Mouse (Mus musculus) erythroblast, embryonic 14.5 days (primary cell): ENCODE measurements around the gene Hba-x. TPM values are rescaled to one million over a fixed set of nuclear protein-coding genes. Genes with fewer than 3 reads are reported as not detected.
A peak's percentile ranks its signal among the peaks of the same experiment; 100 is the strongest.

Source experiments
- H3K27me3 ChIP-seq: 2 replicates; pipeline ENCODE4 v1.6.1; 2012; ENCODE audit warnings: inconsistent platforms; ENCODE audit not compliant: control insufficient read depth
- H3K36me3 ChIP-seq: 2 replicates; pipeline ENCODE4 v1.6.1; 2012; ENCODE audit warnings: mild to moderate bottlenecking, inconsistent platforms; ENCODE audit not compliant: control insufficient read depth
- H3K4me1 ChIP-seq: 2 replicates; pipeline ENCODE4 v1.6.1; 2012; ENCODE audit warnings: inconsistent platforms; ENCODE audit not compliant: control insufficient read depth
- H3K4me3 ChIP-seq: replicated peaks from 2 replicates; pipeline ENCODE3; 2012; ENCODE audit warnings: moderate library complexity, mild to moderate bottlenecking, inconsistent platforms
- H3K9me3 ChIP-seq: 2 replicates; pipeline ENCODE4 v1.6.1; 2012; ENCODE audit warnings: low read length, inconsistent platforms, mixed read lengths; ENCODE audit not compliant: control insufficient read depth
- GATA1 ChIP-seq: IDR thresholded peaks from 2 replicates; pipeline ENCODE4 v1.6.1; 2012; ENCODE audit warnings: low read length, inconsistent platforms, mixed read lengths
- TAL1 ChIP-seq: IDR thresholded peaks from 3 replicates; pipeline ENCODE4 v1.6.1; 2012; ENCODE audit warnings: low read length, inconsistent platforms, mixed read lengths
- polyA plus RNA-seq: library from polyadenylated mRNA; stranded (reverse); fragments of >175 nt; gene quantifications from 2 replicates; pipeline ENCODE4 v1.2.3, GENCODE M21; 2012

The Hba-x gene
- polyA plus RNA-seq, 1 experiment = 188 TPM

DNA sequence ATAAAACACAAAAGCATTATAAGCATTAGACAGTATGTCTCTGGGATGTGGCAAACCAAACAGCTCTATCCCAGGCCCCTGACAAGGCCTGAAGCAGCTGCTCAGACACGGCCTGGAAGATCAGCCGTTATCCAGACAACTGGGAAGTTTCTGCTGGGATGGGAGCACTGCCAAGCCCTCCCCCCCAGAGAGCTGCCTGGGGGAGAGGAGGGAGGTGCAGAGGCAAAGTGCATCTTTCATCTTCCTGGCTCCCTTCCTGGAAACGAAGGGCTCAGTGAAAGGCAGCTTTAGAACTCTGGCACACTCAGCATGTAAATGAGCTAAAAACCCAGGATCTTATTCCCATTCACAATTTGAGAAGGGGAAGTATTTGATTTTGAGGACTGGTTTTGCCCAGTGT lies 40.6 kb upstream of the Hba-x start:
- Histone ChIP-seq H3K4me3 (no peak overlapping the region), H3K36me3 (peaks cover 100% of the 10 kb centered on the region), H3K9me3 (no peaks in the 10 kb centered on the region), H3K4me1 (peaks cover 63% of the 10 kb centered on the region), H3K27me3 (no peaks in the 10 kb centered on the region)
- TF ChIP-seq TAL1 (no peak), GATA1 (no peak)

- Histone ChIP-seq H3K9me3 (no peaks in the 10 kb centered on the region), H3K27me3 (no peaks in the 10 kb centered on the region), H3K4me3 (no peak overlapping the region), H3K4me1 (peaks cover 66% of the 10 kb centered on the region), H3K36me3 (peaks cover 100% of the 10 kb centered on the region)
- TF ChIP-seq TAL1 = no peak
- TF ChIP-seq GATA1 = no peak
Measured at GRCm38 (mm10) chr11:32236132-32236531, 40.1 kb upstream of the Hba-x start.

DNA sequence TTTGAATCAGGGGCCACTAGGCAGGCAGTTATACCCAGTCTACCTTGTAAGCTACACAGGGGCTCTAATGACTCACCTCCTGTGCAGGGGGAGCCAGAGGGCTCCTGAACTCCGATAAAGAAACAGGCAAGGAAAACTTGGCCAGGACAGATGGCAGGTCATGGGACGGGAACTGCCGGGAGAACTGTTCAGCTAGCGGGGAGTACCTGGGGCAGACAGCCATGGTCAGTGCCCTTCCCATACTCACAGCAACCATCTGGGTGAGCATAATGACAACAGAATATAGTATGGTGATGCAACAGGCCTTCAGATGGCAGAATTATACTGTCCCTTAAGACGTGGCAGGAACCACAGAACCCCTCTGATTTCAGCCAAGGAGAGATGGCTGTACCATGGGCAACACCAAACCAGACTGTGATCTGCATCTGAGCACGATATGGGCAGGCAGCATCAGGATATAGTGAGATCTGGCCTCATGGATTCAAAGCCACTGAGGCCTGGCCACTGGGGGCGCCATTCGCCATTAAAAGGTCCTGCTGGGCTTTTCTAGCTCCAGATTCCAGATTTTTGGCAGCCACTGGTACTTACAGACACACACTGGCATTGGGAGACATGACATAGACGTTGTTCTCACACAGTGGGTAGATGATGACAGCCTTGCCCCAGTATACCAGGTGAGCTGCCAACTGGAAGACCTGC lies 39.3 kb upstream of the Hba-x start:
- H3K4me1 ChIP-seq = peaks cover 72% of the 10 kb centered on the region
- TF ChIP-seq GATA1 = no peak
- TF ChIP-seq TAL1 = no peak
- peaks cover 100% of the 10 kb centered on the region for H3K36me3 ChIP-seq
- H3K9me3 ChIP-seq = no peaks in the 10 kb centered on the region
- H3K4me3 ChIP-seq = peak overlapping the region; percentile 28
- H3K27me3 ChIP-seq = no peaks in the 10 kb centered on the region

DNA sequence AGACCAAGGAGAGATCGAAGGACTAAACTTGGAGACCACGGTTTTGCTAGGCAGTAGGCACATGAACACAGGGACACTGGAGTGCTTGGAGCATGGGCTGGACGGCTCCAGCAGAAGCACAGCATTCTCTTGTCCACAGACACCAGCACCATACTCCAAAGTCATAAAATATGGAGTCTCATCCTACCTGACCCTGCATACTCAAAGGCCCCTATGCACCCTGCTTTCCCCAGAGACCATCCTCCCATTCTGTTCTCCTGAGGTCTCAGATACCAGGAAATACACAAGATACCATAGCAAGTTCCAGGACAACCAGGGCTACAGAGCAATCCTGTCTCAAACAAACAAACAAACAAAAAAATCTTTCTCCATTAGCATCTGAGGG lies 38.8 kb upstream of the Hba-x start:
- Histone ChIP-seq H3K4me1 (peaks cover 77% of the 10 kb centered on the region), H3K27me3 (no peaks in the 10 kb centered on the region), H3K4me3 (peak overlapping the region; percentile 28), H3K36me3 (peaks cover 100% of the 10 kb centered on the region), H3K9me3 (no peaks in the 10 kb centered on the region)
- TF ChIP-seq TAL1 (no peak), GATA1 (no peak)

DNA sequence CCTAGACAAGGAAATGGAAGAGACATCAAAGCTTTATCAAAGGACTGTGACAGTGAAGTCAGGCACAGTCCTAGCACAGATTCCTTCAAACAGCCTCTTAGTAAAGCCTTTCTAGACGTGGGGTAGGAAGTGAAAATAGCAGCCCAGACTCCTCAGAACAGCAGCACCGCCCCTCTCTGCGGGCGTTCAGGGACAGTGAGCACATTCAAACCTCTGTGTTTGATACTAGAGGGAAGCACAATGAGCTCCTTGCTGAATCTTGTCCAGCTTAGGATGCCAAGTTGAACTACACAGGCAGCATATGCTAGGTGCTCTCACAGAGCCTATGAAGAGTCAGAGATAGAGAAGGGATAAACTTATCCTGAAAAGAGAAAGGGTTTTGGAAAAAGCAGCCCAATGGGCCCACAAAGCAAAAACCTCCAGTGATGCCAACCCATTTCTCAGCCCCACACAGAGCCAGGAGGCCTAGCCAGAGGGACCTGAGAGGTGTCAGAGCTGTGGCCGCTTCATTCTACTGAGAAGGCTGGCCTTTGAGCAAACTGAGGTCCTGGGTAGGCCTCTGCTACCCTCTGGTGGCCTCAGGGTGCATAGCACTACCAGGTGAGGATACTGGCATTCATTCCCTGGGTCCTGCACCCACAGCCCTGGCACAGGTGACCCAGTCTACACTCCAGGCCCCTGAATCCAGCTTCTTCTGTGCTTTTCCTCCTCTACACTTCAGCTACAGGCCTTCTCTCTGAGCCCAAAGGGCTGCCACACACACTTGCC lies 37.9 kb upstream of the Hba-x start:
- Histone ChIP-seq H3K4me3 (peak overlapping the region; percentile 15), H3K9me3 (no peaks in the 10 kb centered on the region), H3K36me3 (peaks cover 100% of the 10 kb centered on the region), H3K4me1 (peaks cover 85% of the 10 kb centered on the region), H3K27me3 (no peaks in the 10 kb centered on the region)
- TF ChIP-seq GATA1 (no peak), TAL1 (no peak)

DNA sequence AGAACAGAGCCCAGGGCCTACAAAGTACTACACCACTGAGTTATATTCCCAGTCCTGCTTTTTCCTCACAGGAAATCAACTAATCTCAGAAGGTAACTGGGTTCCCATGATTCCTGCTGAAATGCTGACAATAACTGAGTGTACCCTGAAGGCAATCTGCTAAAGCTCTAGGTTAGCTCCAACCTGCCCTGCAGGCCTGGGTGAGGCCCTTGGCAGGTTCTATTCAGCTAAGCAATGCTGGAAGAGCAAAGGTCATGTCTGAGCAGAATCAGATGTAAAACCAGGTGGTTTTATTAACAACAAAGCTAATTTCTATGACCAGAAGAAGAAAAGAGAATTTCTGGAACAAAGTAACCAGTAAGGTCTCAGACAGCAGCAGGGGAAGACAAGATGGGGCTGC lies 34.8 kb upstream of the Hba-x start:
- peaks cover 99% of the 10 kb centered on the region for H3K4me1 ChIP-seq

GRCm38 (mm10) chr11:32242209-32242608 lies 34.0 kb upstream of the Hba-x start:
- peaks cover 98% of the 10 kb centered on the region for H3K36me3 ChIP-seq
- TF ChIP-seq GATA1 (peak; percentile 51), TAL1 (peak; percentile 51; the same call in 2 of the 3 replicates)
- no peaks in the 10 kb centered on the region for H3K27me3 ChIP-seq
- no peaks in the 10 kb centered on the region for H3K9me3 ChIP-seq
- H3K4me3 ChIP-seq = peak overlapping the region; percentile 31
- peaks cover 99% of the 10 kb centered on the region for H3K4me1 ChIP-seq

More for the DNA sequence above, 34.8 kb upstream of the Hba-x start:
- no peak overlapping the region for H3K4me3 ChIP-seq
- no peaks in the 10 kb centered on the region for H3K27me3 ChIP-seq
- H3K36me3 ChIP-seq = peaks cover 98% of the 10 kb centered on the region
- no peaks in the 10 kb centered on the region for H3K9me3 ChIP-seq
- TF ChIP-seq GATA1 (no peak), TAL1 (no peak)

DNA sequence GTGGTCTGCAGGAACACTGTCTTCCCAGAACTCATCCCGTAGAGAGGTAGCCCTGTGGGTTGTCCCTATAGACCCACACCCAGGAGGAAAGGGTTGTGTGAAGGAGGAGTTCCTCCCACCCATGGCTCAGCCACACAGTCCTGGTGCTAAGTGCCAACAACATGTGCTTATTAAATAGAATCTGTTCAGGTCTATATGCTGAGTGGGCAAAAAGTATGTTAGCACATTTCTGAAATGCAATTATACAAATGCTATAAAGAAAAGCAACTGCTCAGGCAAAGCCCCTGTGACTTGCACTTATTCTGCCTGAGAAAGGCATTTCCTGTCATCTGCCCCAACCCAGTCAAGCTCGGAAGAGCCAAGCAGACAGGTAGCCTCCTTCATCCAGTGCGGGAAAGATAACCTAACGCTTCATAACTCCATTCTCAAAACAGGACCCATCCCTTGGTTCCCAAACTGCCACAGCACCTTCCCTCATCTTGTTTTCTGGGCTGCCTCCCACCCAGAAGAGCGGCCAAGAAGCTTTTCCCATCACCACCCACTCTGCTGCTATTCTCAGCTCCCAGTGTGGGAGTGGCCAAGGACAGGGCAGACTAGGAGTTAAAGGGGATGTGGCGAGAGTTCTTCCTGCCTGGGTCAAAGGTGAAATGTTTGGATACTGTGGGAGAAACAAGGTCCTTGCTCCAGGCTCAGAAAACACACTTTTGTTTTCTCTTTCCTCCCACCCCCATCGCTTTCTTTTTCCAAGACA lies 32.8 kb upstream of the Hba-x start:
- no peaks in the 10 kb centered on the region for H3K9me3 ChIP-seq
- peaks cover 99% of the 10 kb centered on the region for H3K4me1 ChIP-seq
- no peak for TF ChIP-seq GATA1
- no peak for TF ChIP-seq TAL1
- peaks cover 98% of the 10 kb centered on the region for H3K36me3 ChIP-seq
- H3K4me3 ChIP-seq = peak overlapping the region; percentile 31
- no peaks in the 10 kb centered on the region for H3K27me3 ChIP-seq

DNA sequence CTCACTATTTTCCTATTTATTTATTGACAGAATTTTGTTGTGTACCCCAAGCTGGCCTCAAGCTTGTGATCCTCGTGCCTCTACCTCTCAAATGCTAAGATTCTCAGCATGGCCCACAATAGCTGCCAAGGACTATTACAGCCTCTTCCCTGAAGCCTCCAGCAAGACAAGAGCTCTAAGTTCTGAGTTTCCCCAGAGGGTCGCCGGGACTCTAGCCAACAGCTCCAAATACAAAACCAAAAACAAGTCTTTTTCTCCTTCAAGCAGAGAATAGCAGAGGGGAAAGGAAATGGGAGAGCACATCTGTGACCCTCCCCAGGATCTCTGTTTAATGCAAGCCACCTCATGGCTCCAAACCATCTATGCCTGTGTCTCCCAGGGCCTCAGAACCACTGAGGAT lies 32.1 kb upstream of the Hba-x start:
- H3K9me3 ChIP-seq = no peaks in the 10 kb centered on the region
- peaks cover 99% of the 10 kb centered on the region for H3K4me1 ChIP-seq
- no peak for TF ChIP-seq GATA1
- no peak for TF ChIP-seq TAL1
- no peak overlapping the region for H3K4me3 ChIP-seq
- H3K27me3 ChIP-seq = no peaks in the 10 kb centered on the region
- peaks cover 98% of the 10 kb centered on the region for H3K36me3 ChIP-seq
